Mouse (Mus musculus) heart, embryonic 16.5 days (tissue): ENCODE measurements around the gene Ankrd65. TPM values are rescaled to one million over a fixed set of nuclear protein-coding genes. Genes with fewer than 3 reads are reported as not detected.

Experiments used
- ATAC-seq: fragments of 200-750 bp; cut with Nextera tagmentation; replicated peaks from 2 replicates; pipeline ENCODE4 v1.8.0; 2017; ENCODE audit warnings: moderate number of reproducible peaks; ENCODE audit not compliant: insufficient read depth, low FRiP score; ENCODE audit errors: extremely low read depth
- H3K27ac ChIP-seq: fragments of 300-500 bp; sonication (generic); 2 replicates; pipeline ENCODE4 v1.5.1; 2014; ENCODE audit warnings: mild to moderate bottlenecking, low read length, control low read depth, moderate library complexity
- H3K27me3 ChIP-seq: fragments of 300-500 bp; sonication (generic); 2 replicates; pipeline ENCODE4 v1.6.1; 2014; ENCODE audit warnings: low read length, mixed read lengths; ENCODE audit not compliant: control insufficient read depth, insufficient read depth
- H3K36me3 ChIP-seq: fragments of 300-500 bp; sonication (generic); 2 replicates; pipeline ENCODE4 v1.6.1; 2014; ENCODE audit not compliant: control insufficient read depth, insufficient read depth
- H3K4me1 ChIP-seq: fragments of 300-500 bp; sonication (generic); 2 replicates; pipeline ENCODE4 v1.6.1; 2014; ENCODE audit warnings: low read length, mixed read lengths; ENCODE audit not compliant: control insufficient read depth, insufficient read depth
- H3K4me2 ChIP-seq: fragments of 300-500 bp; sonication (generic); 2 replicates; pipeline ENCODE4 v1.6.1; 2014; ENCODE audit warnings: low read depth, mild to moderate bottlenecking, control low read depth, low read length
- H3K4me3 ChIP-seq: fragments of 300-500 bp; sonication (generic); 2 replicates; pipeline ENCODE4 v1.5.1; 2014; ENCODE audit warnings: mild to moderate bottlenecking, control low read depth, low read length
- H3K9ac ChIP-seq: fragments of 300-500 bp; sonication (generic); 2 replicates; pipeline ENCODE4 v1.6.1; 2014; ENCODE audit warnings: low read length, control low read depth
- H3K9me3 ChIP-seq: fragments of 300-500 bp; sonication (generic); replicated peaks from 2 replicates; pipeline ENCODE4 v1.6.1; 2016; ENCODE audit warnings: low read length; ENCODE audit not compliant: control insufficient read depth
- WGBS: fragments of 180-500 bp; shearing (Covaris S2); extraction: QIAGEN DNeasy Blood & Tissue Kit; methylation state at CpG from one replicate; pipeline ENCODE4 v1.1.7; 2014; 5-methylcytosine and 5-hydroxymethylcytosine counted together
- polyA plus RNA-seq: library from polyadenylated mRNA; unstranded; fragments of >200 nt; fragmentation: Nextera tagmentation; extraction: Ambion mirVana; gene quantifications from 2 replicates; pipeline ENCODE4 v1.2.1, GENCODE M21; 2015

Gene Ankrd65
- polyA plus RNA-seq, 1 experiment from 2014 or later: not detected

GRCm38 (mm10) chr4:155791240-155791933, 1.1 kb downstream of the Ankrd65 start:
- Histone ChIP-seq H3K27me3 (peaks cover 2% of the 10 kb centered on the region; the same call in 1 of the 2 replicates), H3K4me2 (no peak overlapping the region), H3K9me3 (no peaks in the 10 kb centered on the region), H3K4me3 (no peak overlapping the region), H3K4me1 (no peaks in the 10 kb centered on the region), H3K36me3 (no peaks in the 10 kb centered on the region), H3K9ac (no peak overlapping the region), H3K27ac (no peak overlapping the region)
- 72% methylated on average over 24 of the region's 24 CpGs for WGBS
- no peak for ATAC-seq

- H3K9me3 ChIP-seq: no peaks in the 10 kb centered on the region
- no peaks in the 10 kb centered on the region for H3K4me1 ChIP-seq
- no peak overlapping the region for H3K9ac ChIP-seq
- no peaks in the 10 kb centered on the region for H3K36me3 ChIP-seq
- H3K4me3 ChIP-seq: no peak overlapping the region
- 53% methylated on average over 2 of the region's 2 CpGs for WGBS
- 0 out of 2 replicates have a peak, but pooled peaks have one; percentile 18 for ATAC-seq
- H3K4me2 ChIP-seq: no peak overlapping the region
- H3K27ac ChIP-seq: no peak overlapping the region
- peaks cover 2% of the 10 kb centered on the region; the same call in 1 of the 2 replicates for H3K27me3 ChIP-seq
These were observed 3.5 kb downstream of the Ankrd65 start for GRCm38 (mm10) chr4:155793730-155794129.

GRCm38 (mm10) chr4:155802075-155802474, 11.8 kb downstream of the Ankrd65 start:
- peaks cover 5% of the 10 kb centered on the region; the same call in 1 of the 2 replicates for H3K27me3 ChIP-seq
- WGBS: 100% methylated on average over 1 of the region's 1 CpGs
- no peak overlapping the region for H3K4me3 ChIP-seq
- peaks cover 13% of the 10 kb centered on the region for H3K4me1 ChIP-seq
- no peaks in the 10 kb centered on the region for H3K9me3 ChIP-seq
- H3K27ac ChIP-seq: no peak overlapping the region
- no peak overlapping the region for H3K9ac ChIP-seq
- ATAC-seq: no peak
- no peak overlapping the region for H3K4me2 ChIP-seq
- H3K36me3 ChIP-seq: peaks cover 4% of the 10 kb centered on the region

GRCm38 (mm10) chr4:155802741-155803339, 12.6 kb downstream of the Ankrd65 start, which contains the start of gene Mrpl20:
TSS of gene Mrpl20 (plus strand) at chr4:155802878.
- Histone ChIP-seq H3K4me1 (peaks cover 13% of the 10 kb centered on the region), H3K36me3 (peaks cover 11% of the 10 kb centered on the region), H3K27ac (peak within 1 kb of the TSS; percentile 79), H3K4me3 (peak within 1 kb of the TSS; percentile 97), H3K9ac (peak within 1 kb of the TSS; percentile 94), H3K4me2 (peak within 1 kb of the TSS; percentile 85), H3K9me3 (no peaks in the 10 kb centered on the region), H3K27me3 (peaks cover 5% of the 10 kb centered on the region; the same call in 1 of the 2 replicates)
- WGBS: 11% methylated on average over 12 of the region's 12 CpGs
- no peak; the same call in 1 of the 2 replicates for ATAC-seq

- ATAC-seq: peak; percentile 97
- peak overlapping the region; percentile 97 for H3K4me3 ChIP-seq
- H3K27me3 ChIP-seq: peaks cover 5% of the 10 kb centered on the region; the same call in 1 of the 2 replicates
- under 1% methylated on average over 56 of the region's 58 CpGs for WGBS
- H3K27ac ChIP-seq: peak overlapping the region; percentile 79
- H3K9me3 ChIP-seq: no peaks in the 10 kb centered on the region
- peak overlapping the region; percentile 94 for H3K9ac ChIP-seq
- H3K36me3 ChIP-seq: peaks cover 17% of the 10 kb centered on the region
- H3K4me2 ChIP-seq: peak overlapping the region; percentile 85
- peaks cover 13% of the 10 kb centered on the region for H3K4me1 ChIP-seq
These were observed 13.3 kb downstream of the Ankrd65 start for GRCm38 (mm10) chr4:155803340-155804041.

GRCm38 (mm10) chr4:155807841-155808240, 17.6 kb downstream of the Ankrd65 start:
- H3K4me1 ChIP-seq: peaks cover 15% of the 10 kb centered on the region
- no peak overlapping the region for H3K4me2 ChIP-seq
- H3K27me3 ChIP-seq: no peaks in the 10 kb centered on the region
- H3K27ac ChIP-seq: no peak overlapping the region
- no peaks in the 10 kb centered on the region for H3K9me3 ChIP-seq
- no peak for ATAC-seq
- peaks cover 40% of the 10 kb centered on the region for H3K36me3 ChIP-seq
- no peak overlapping the region for H3K4me3 ChIP-seq
- no peak overlapping the region for H3K9ac ChIP-seq
- WGBS: 86% methylated on average over 3 of the region's 3 CpGs

GRCm38 (mm10) chr4:155811929-155812664, 21.9 kb downstream of the Ankrd65 start, which contains the start of gene Ccnl2:
TSS of gene Ccnl2 (plus strand) at chr4:155812489.
- H3K4me1 ChIP-seq: peaks cover 16% of the 10 kb centered on the region
- H3K9me3 ChIP-seq: no peaks in the 10 kb centered on the region
- peaks cover 66% of the 10 kb centered on the region for H3K36me3 ChIP-seq
- peak within 1 kb of the TSS; percentile 97 for H3K27ac ChIP-seq
- under 1% methylated on average over 60 of the region's 60 CpGs for WGBS
- H3K4me2 ChIP-seq: peak within 1 kb of the TSS; percentile 83
- H3K4me3 ChIP-seq: peak within 1 kb of the TSS; percentile 98
- H3K27me3 ChIP-seq: no peaks in the 10 kb centered on the region
- ATAC-seq: peak; percentile 99
- H3K9ac ChIP-seq: peak within 1 kb of the TSS; percentile 98

GRCm38 (mm10) chr4:155812665-155813181, 22.5 kb downstream of the Ankrd65 start:
- ATAC-seq: peak; percentile 20
- Histone ChIP-seq H3K27me3 (no peaks in the 10 kb centered on the region), H3K36me3 (peaks cover 66% of the 10 kb centered on the region), H3K4me1 (peaks cover 16% of the 10 kb centered on the region), H3K27ac (peak overlapping the region; percentile 92), H3K9ac (peak overlapping the region; percentile 98), H3K9me3 (no peaks in the 10 kb centered on the region), H3K4me3 (peak overlapping the region; percentile 98), H3K4me2 (peak overlapping the region; percentile 72)
- WGBS: under 1% methylated on average over 48 of the region's 49 CpGs
